Mouse (Mus musculus): Measurements from ENCODE around the gene Rsc1a1. TPM values are rescaled to one million over a fixed set of nuclear protein-coding genes. Genes with fewer than 3 reads are reported as not detected.
A peak's percentile ranks its signal among the peaks of the same experiment; 100 is the strongest.

Rsc1a1 gene
- polyA plus RNA-seq, 1 experiment from 2014 or later, result 1.2 TPM

DNA sequence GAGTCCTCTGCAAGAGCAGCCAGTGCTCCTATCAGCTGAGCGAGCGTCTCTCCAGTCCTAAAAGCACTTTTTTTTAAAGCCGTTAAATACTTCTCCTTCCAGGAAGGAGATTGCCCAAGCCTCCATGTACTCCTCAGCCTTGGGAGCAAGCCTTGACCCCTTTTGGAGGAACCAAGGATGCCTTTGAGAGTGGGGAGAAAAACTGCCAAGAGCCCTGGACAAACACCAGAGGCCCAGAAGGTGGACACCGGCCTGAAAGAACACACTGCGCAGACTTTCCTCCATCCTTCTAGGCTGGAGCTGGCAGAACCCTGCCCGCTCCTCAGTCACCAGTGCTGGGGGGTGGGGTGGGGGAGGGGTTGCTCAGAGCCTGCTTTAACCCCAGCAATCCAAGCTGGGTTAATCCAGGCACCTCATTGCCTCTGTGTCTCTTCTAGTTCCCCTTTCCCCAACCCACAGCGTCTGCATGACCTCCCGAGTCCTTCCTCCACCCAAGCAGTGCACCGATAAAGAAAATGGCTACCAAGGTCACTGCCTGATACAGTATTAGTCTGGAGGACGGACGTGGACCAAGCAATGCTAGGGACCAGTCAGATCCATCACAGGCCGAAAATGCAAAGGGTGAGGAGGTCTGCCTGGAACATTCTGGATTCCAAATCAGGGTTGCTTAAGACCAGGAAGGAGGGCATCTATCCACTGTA lies 29.3 kb downstream of the Rsc1a1 start:
- Histone ChIP-seq H3K4me1 (replicated peaks) (peaks cover 35% of the 10 kb centered on the region), H3K4me2 (no peak overlapping the region), H3K27ac (replicated peaks) (0 out of 2 replicates have a peak overlapping the region, but pooled peaks have one; percentile 29), H3K9ac (no peak overlapping the region), H3K4me3 (replicated peaks) (no peak overlapping the region), H3K27me3 (no peaks in the 10 kb centered on the region), H3K9me3 (replicated peaks) (no peaks in the 10 kb centered on the region), H3K36me3 (replicated peaks) (0 out of 2 replicates have a peak, but pooled peaks cover 14% of the 10 kb centered on the region)
- ATAC-seq (ENCODE audit: insufficient read depth), result 0 out of 2 replicates have a peak, but pooled peaks have one; percentile 13
- WGBS (ENCODE audit: insufficient replicate concordance), result 45% methylated on average over 12 of the region's 12 CpGs

DNA sequence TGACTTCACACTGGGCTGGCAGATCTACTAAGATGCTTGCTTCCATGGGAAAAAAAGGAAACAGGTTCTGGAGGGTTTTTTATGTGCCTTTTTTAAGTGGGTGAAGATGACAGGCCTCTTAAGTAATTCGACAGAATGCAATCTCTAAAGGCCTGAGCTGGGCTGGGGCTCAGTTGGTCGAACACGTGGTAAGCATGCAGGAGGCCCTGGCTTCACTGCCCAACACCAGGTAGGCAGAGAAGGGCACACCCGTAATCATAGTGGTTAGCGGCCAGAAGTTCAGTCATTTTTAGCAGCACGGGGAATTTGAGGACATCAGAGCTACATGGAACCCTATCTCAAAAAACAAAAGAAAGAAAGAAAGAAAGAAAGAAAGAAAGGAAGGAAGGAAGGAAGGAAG lies 30.9 kb downstream of the Rsc1a1 start:
- H3K36me3 ChIP-seq (replicated peaks), result 0 out of 2 replicates have a peak, but pooled peaks cover 5% of the 10 kb centered on the region
- H3K4me2 ChIP-seq, result no peak overlapping the region
- no peak overlapping the region for H3K9ac ChIP-seq
- H3K9me3 ChIP-seq (replicated peaks), result no peaks in the 10 kb centered on the region
- H3K4me1 ChIP-seq (replicated peaks), result peaks cover 35% of the 10 kb centered on the region
- WGBS (ENCODE audit: insufficient replicate concordance), result 85% methylated on average over 6 of the region's 6 CpGs
- H3K27me3 ChIP-seq, result no peaks in the 10 kb centered on the region
- no peak for ATAC-seq (ENCODE audit: insufficient read depth)
- no peak overlapping the region for H3K27ac ChIP-seq (replicated peaks)
- H3K4me3 ChIP-seq (replicated peaks), result no peak overlapping the region

DNA sequence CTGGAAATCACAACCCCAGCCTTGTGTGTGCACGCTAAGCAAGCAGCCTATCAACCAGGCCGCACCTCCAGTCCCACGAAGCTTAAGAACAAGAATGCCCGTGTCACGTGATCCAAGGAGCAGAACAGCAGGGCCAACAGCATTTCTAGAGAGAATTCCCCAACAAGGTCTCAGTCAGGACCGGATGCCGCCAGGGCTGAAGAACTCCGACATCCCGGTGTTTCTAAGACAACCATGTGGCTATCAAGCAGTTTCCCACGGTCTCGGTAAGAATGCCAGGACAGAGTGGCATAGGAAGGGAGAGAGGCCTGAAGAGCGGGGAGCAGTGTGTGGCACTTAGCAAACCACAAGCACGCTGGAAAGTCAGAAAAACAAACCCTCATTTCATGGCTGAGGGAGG lies 31.6 kb downstream of the Rsc1a1 start:
- WGBS (ENCODE audit: insufficient replicate concordance), result 83% methylated on average over 13 of the region's 13 CpGs
- Histone ChIP-seq H3K27ac (replicated peaks) (no peak overlapping the region), H3K4me1 (replicated peaks) (peaks cover 35% of the 10 kb centered on the region), H3K4me3 (replicated peaks) (no peak overlapping the region), H3K27me3 (no peaks in the 10 kb centered on the region), H3K9ac (no peak overlapping the region), H3K9me3 (replicated peaks) (no peaks in the 10 kb centered on the region), H3K36me3 (replicated peaks) (0 out of 2 replicates have a peak, but pooled peaks cover 8% of the 10 kb centered on the region), H3K4me2 (no peak overlapping the region)
- no peak for ATAC-seq (ENCODE audit: insufficient read depth)

DNA sequence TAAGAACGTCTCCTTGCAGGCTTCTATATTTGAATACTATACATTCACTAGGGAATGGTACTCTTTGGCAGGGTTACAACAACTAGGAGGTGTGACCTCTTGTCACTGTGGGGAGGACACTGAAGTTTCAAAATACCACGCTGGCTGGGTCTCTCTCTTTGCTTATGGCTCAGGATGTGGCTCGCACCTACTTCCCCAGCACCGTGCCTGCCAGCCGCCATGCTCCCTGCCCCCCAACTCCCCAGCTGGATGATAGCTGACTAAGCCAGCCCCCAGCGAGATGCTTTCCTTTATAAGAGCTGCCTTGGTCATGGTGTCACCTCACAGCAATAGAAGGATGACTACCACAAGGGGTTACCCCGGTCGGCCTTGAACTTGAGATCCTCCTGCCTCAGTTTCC lies 32.4 kb downstream of the Rsc1a1 start:
- ATAC-seq (ENCODE audit: insufficient read depth), result no peak

DNA sequence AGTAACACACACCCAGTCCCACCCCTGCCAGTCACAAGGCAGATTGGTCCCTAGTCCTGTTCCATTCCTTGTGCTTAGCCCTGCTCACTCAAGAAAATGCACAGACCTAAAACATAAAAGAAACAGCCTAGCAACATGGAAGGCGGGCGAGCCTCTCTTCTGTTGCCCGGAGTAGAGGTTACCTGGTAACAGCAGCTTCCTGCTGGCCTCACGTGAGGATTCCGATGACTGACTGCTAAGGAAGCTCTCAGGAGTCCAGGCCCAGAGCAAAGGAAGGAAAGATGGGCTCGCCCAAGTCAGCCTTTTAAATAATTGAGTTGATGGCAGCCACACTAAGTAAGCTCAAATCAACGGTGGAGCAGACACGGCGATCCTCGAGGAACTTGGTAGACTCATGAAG lies 33.5 kb downstream of the Rsc1a1 start:
- H3K27ac ChIP-seq (replicated peaks), result no peak overlapping the region
- 0 out of 2 replicates have a peak, but pooled peaks cover 8% of the 10 kb centered on the region for H3K36me3 ChIP-seq (replicated peaks)
- ATAC-seq (ENCODE audit: insufficient read depth), result no peak
- H3K4me3 ChIP-seq (replicated peaks), result no peak overlapping the region
- WGBS (ENCODE audit: insufficient replicate concordance), result 78% methylated on average over 10 of the region's 10 CpGs
- H3K4me1 ChIP-seq (replicated peaks), result peaks cover 24% of the 10 kb centered on the region
- no peaks in the 10 kb centered on the region for H3K9me3 ChIP-seq (replicated peaks)
- no peak overlapping the region for H3K9ac ChIP-seq
- H3K4me2 ChIP-seq, result no peak overlapping the region
- H3K27me3 ChIP-seq, result no peaks in the 10 kb centered on the region

More for the DNA sequence above, 32.4 kb downstream of the Rsc1a1 start:
- no peaks in the 10 kb centered on the region for H3K9me3 ChIP-seq (replicated peaks)
- H3K4me3 ChIP-seq (replicated peaks), result no peak overlapping the region
- 56% methylated on average over 8 of the region's 8 CpGs for WGBS (ENCODE audit: insufficient replicate concordance)
- no peak overlapping the region for H3K27ac ChIP-seq (replicated peaks)
- no peak overlapping the region for H3K4me2 ChIP-seq
- H3K4me1 ChIP-seq (replicated peaks), result peaks cover 30% of the 10 kb centered on the region
- no peaks in the 10 kb centered on the region for H3K27me3 ChIP-seq
- 0 out of 2 replicates have a peak, but pooled peaks cover 8% of the 10 kb centered on the region for H3K36me3 ChIP-seq (replicated peaks)
- H3K9ac ChIP-seq, result no peak overlapping the region

DNA sequence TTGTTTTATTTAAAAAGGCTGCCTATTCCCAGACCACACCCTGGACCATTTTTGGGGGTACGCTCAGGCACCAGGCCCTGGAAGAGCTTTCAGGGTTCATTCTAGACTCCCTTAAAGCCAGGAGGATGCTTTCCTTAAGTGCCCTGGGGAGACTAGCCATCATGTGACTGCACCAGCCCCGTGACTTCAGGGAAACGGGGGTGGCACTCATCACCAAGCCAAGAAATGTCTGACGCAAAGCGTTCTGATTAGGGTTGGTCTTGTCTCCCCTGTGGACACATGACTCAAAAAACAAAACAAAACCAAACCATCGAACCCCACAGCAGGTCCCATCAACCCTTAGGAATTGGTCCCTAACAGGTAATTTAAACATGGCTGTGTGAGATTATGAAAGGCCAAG lies 34.1 kb downstream of the Rsc1a1 start:
- Histone ChIP-seq H3K27me3 (no peaks in the 10 kb centered on the region), H3K4me3 (replicated peaks) (no peak overlapping the region), H3K9ac (no peak overlapping the region), H3K4me2 (no peak overlapping the region), H3K9me3 (replicated peaks) (no peaks in the 10 kb centered on the region), H3K27ac (replicated peaks) (no peak overlapping the region), H3K36me3 (replicated peaks) (0 out of 2 replicates have a peak, but pooled peaks cover 8% of the 10 kb centered on the region), H3K4me1 (replicated peaks) (peaks cover 18% of the 10 kb centered on the region)
- 80% methylated on average over 6 of the region's 6 CpGs for WGBS (ENCODE audit: insufficient replicate concordance)
- no peak for ATAC-seq (ENCODE audit: insufficient read depth)

DNA sequence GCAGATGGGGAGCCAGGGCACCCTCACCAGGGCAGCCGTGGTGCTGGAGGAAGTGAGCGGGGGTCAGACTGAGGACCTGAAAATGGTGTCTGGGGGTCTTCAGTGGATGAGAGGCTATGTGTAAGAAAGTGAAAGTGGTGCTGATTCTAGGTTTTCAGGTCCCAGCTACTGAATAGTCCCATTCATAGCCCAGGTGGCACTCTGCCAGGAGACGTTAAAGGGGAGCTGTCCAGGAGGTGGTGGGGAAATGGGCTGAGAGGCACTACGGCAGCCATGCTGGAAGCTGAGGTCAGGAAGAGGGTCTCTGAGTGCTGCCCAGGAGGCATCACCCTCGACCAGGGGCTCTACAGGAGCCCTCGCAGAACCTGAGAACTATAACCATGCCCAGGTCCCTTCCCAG lies 36.2 kb downstream of the Rsc1a1 start:
- 69% methylated on average over 6 of the region's 6 CpGs for WGBS (ENCODE audit: insufficient replicate concordance)
- no peak overlapping the region for H3K4me2 ChIP-seq
- no peaks in the 10 kb centered on the region for H3K27me3 ChIP-seq
- no peaks in the 10 kb centered on the region for H3K9me3 ChIP-seq (replicated peaks)
- no peak overlapping the region for H3K4me3 ChIP-seq (replicated peaks)
- no peak overlapping the region for H3K9ac ChIP-seq
- ATAC-seq (ENCODE audit: insufficient read depth), result no peak
- 0 out of 2 replicates have a peak, but pooled peaks cover 8% of the 10 kb centered on the region for H3K36me3 ChIP-seq (replicated peaks)
- H3K27ac ChIP-seq (replicated peaks), result no peak overlapping the region
- peaks cover 11% of the 10 kb centered on the region for H3K4me1 ChIP-seq (replicated peaks)

DNA sequence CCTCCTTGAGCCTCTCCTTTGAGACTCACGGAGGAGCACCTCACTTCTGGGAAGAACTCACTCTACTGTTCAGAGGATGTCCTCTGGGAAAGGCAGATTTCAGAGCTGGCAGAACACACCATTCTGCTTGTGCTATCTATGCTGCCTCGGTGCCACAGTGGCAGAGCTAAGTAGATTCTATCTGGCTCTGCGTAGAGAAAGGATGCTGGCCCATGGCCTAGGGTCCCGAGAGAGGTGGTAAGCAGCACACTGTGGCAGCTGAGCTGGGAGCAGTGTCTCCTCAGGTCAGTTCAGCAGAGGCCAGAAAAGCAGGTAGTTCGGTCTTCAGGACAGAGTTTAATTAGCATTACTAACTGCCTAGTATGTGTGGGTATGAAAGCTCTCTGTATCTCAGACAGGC lies 37.1 kb downstream of the Rsc1a1 start:
- WGBS (ENCODE audit: insufficient replicate concordance), result 75% methylated on average over 5 of the region's 5 CpGs

DNA sequence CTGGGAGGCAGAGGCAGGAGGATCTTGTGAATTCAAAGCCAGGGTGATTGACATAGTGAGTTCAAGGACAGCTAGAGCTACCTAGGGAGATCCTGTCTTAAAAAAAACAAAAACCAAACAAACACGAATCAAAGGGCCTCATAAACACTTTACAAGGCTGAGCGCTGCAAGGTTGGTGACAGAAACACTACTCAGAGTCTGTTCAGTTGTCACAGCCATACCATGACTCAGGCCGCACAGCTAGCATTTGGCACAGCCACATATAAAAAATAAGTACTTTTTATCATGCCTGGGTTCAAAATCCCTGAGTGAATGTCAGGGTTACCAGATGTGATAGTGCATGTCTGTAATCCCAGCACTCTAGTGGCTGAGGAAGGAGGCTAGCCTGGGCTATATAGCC lies 38.2 kb downstream of the Rsc1a1 start:
- H3K4me1 ChIP-seq (replicated peaks), result peaks cover 10% of the 10 kb centered on the region
- no peaks in the 10 kb centered on the region for H3K27me3 ChIP-seq
- no peak overlapping the region for H3K4me2 ChIP-seq
- no peaks in the 10 kb centered on the region for H3K9me3 ChIP-seq (replicated peaks)
- WGBS (ENCODE audit: insufficient replicate concordance), result 76% methylated on average over 3 of the region's 3 CpGs
- H3K36me3 ChIP-seq (replicated peaks), result 0 out of 2 replicates have a peak, but pooled peaks cover 3% of the 10 kb centered on the region
- H3K27ac ChIP-seq (replicated peaks), result no peak overlapping the region
- ATAC-seq (ENCODE audit: insufficient read depth), result no peak
- no peak overlapping the region for H3K9ac ChIP-seq
- H3K4me3 ChIP-seq (replicated peaks), result no peak overlapping the region

More for the DNA sequence above, 37.1 kb downstream of the Rsc1a1 start:
- Histone ChIP-seq H3K9me3 (replicated peaks) (no peaks in the 10 kb centered on the region), H3K36me3 (replicated peaks) (0 out of 2 replicates have a peak, but pooled peaks cover 3% of the 10 kb centered on the region), H3K27ac (replicated peaks) (no peak overlapping the region), H3K4me1 (replicated peaks) (peaks cover 15% of the 10 kb centered on the region), H3K9ac (no peak overlapping the region), H3K4me3 (replicated peaks) (no peak overlapping the region), H3K27me3 (no peaks in the 10 kb centered on the region), H3K4me2 (no peak overlapping the region)
- ATAC-seq (ENCODE audit: insufficient read depth), result no peak

DNA sequence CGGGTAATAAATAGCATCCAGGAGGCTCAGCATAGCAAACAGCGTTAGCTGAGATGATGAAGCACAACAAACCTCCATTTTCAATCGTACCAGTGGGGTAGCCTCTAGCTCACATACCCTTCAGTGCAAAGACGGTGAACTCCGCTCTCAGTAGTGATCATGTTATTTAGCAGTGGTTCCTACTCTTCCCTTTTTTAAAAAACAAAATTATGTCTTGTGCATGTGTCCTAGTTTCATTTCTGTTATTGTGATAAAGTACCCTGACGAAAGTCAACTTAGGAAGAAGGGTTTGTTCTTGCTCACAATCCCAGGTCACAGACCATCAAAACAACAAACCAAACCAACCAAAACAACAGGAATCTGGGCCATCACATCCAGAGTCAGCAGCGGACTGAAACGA lies 39.4 kb downstream of the Rsc1a1 start:
- H3K4me3 ChIP-seq (replicated peaks), result no peak overlapping the region
- 81% methylated on average over 8 of the region's 8 CpGs for WGBS (ENCODE audit: insufficient replicate concordance)

DNA sequence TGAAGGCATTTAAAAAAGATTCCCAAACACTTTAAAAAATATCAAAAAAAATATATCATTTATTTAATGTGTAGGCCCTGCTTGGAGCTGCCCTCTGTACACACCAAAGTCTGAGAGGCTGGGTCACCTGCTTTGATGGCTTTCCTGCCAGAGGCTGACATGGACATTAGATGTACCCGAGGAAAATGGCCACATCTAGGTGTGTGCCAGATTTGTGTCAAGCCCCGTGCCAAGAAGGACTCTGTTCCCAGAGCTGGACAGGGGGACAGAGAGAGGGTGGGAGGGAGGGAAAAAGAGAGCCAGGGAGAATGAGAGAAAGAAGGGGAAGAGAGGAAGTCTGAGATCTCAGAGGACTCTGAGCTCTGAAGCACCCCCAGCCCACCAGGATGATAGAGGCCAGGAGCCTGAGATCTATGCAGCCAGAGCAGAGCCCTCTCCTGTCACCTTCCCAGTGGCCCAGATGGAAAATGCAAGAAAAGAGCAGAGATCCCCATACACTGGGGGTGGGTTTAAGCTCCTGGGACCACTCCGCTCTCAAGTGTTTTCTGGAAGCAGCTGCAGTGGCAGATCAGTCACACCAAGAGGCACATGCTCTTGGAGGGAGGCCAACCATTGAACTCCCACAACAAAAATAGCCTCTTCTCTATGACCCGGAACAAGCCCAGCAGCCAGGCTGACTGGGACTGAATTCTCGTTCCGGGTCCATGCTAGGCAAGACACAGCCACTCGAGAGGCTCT lies 42.1 kb downstream of the Rsc1a1 start:
- no peaks in the 10 kb centered on the region for H3K9me3 ChIP-seq (replicated peaks)
- H3K4me1 ChIP-seq (replicated peaks), result peaks cover 6% of the 10 kb centered on the region; the same call in 1 of the 2 replicates
- H3K27ac ChIP-seq (replicated peaks), result no peak overlapping the region
- H3K4me3 ChIP-seq (replicated peaks), result no peak overlapping the region
- H3K9ac ChIP-seq, result no peak overlapping the region
- WGBS (ENCODE audit: insufficient replicate concordance), result 60% methylated on average over 7 of the region's 7 CpGs
- H3K36me3 ChIP-seq (replicated peaks), result peaks cover 14% of the 10 kb centered on the region
- no peak for ATAC-seq (ENCODE audit: insufficient read depth)
- H3K4me2 ChIP-seq, result no peak overlapping the region
- H3K27me3 ChIP-seq, result no peaks in the 10 kb centered on the region

More for the DNA sequence above, 39.4 kb downstream of the Rsc1a1 start:
- Histone ChIP-seq H3K9me3 (replicated peaks) (no peaks in the 10 kb centered on the region), H3K27ac (replicated peaks) (no peak overlapping the region), H3K27me3 (no peaks in the 10 kb centered on the region), H3K36me3 (replicated peaks) (peaks cover 10% of the 10 kb centered on the region; the same call in 1 of the 2 replicates), H3K4me2 (no peak overlapping the region), H3K9ac (no peak overlapping the region), H3K4me1 (replicated peaks) (peaks cover 6% of the 10 kb centered on the region; the same call in 1 of the 2 replicates)
- no peak for ATAC-seq (ENCODE audit: insufficient read depth)

All from liver, embryonic 15.5 days (tissue).